ENCODE assay signal across 8 mouse cellular contexts in genomic region chr9:22051161-22051957, GRCm38 (mm10). TPM values are rescaled to one million over a fixed set of nuclear protein-coding genes. Genes with fewer than 3 reads are reported as not detected.
DNase-seq lines count a peak whose midpoint lies in the region; ATAC-seq and TF ChIP-seq lines count a peak whose summit lies in the region.

No protein-coding gene starts in this region.

- peaks cover 55% of the 10 kb centered on the region for H3K27me3 ChIP-seq in lung, embryonic 16.5 days (ENCODE audit: control insufficient read depth, insufficient read depth, low read depth, low read length)
- H3K27me3 ChIP-seq in forebrain, postnatal 0 days (ENCODE audit: insufficient read depth, low read length) = no peaks in the 10 kb centered on the region
- peaks cover 44% of the 10 kb centered on the region for H3K27me3 ChIP-seq in midbrain, embryonic 12.5 days

- H3K4me3 ChIP-seq in lung, embryonic 16.5 days (ENCODE audit: low read length) = peak overlapping the region; percentile 37
- H3K4me3 ChIP-seq in forebrain, postnatal 0 days (ENCODE audit: low read depth, low read length) = peak overlapping the region; percentile 92
- H3K4me3 ChIP-seq in midbrain, embryonic 12.5 days = peak overlapping the region; percentile 95

- H3K9me3 ChIP-seq in lung, embryonic 16.5 days (ENCODE audit: control insufficient read depth, low read length) = no peaks in the 10 kb centered on the region
- H3K9me3 ChIP-seq in forebrain, postnatal 0 days (ENCODE audit: low read length) = no peaks in the 10 kb centered on the region
- no peaks in the 10 kb centered on the region for H3K9me3 ChIP-seq in midbrain, embryonic 12.5 days

- peak overlapping the region; percentile 53 for H3K4me2 ChIP-seq in lung, embryonic 16.5 days (ENCODE audit: low read depth, low read length)
- H3K4me2 ChIP-seq in forebrain, postnatal 0 days (ENCODE audit: low read depth) = peak overlapping the region; percentile 79
- peak overlapping the region; percentile 73 for H3K4me2 ChIP-seq in midbrain, embryonic 12.5 days (replicated peaks)

- H3K36me3 ChIP-seq in lung, embryonic 16.5 days (ENCODE audit: control insufficient read depth, insufficient read depth, low read length) = no peaks in the 10 kb centered on the region
- H3K36me3 ChIP-seq in forebrain, postnatal 0 days (ENCODE audit: insufficient read depth) = 0 out of 2 replicates have a peak, but pooled peaks cover 4% of the 10 kb centered on the region
- H3K36me3 ChIP-seq in midbrain, embryonic 12.5 days = 0 out of 2 replicates have a peak, but pooled peaks cover 3% of the 10 kb centered on the region

- 3% methylated on average over 40 of the region's 67 CpGs for whole genome bisulfite sequencing in lung, embryonic 16.5 days
- under 1% methylated on average over 66 of the region's 67 CpGs for WGBS in forebrain, postnatal 0 days
- WGBS in midbrain, embryonic 12.5 days = 1% methylated on average over 54 of the region's 67 CpGs

- H3K4me1 ChIP-seq in lung, embryonic 16.5 days (replicated peaks; ENCODE audit: control insufficient read depth, insufficient read depth, low read length) = peaks cover 18% of the 10 kb centered on the region; the same call in 1 of the 2 replicates
- H3K4me1 ChIP-seq in forebrain, postnatal 0 days (ENCODE audit: insufficient read depth) = peaks cover 19% of the 10 kb centered on the region
- H3K4me1 ChIP-seq in midbrain, embryonic 12.5 days = peaks cover 52% of the 10 kb centered on the region

- no peak overlapping the region for H3K9ac ChIP-seq in lung, embryonic 16.5 days (ENCODE audit: low read length)
- peak overlapping the region; percentile 95 for H3K9ac ChIP-seq in forebrain, postnatal 0 days
- H3K9ac ChIP-seq in midbrain, embryonic 12.5 days (replicated peaks) = peak overlapping the region; percentile 96

- no peak overlapping the region for H3K27ac ChIP-seq in lung, embryonic 16.5 days (ENCODE audit: low read length)
- H3K27ac ChIP-seq in forebrain, postnatal 0 days (ENCODE audit: low read depth, low read length) = peak overlapping the region; percentile 95
- H3K27ac ChIP-seq in midbrain, embryonic 12.5 days (replicated peaks) = peak overlapping the region; percentile 93

- peak; percentile 66 for DNase-seq in cerebellum, adult 11 months
- no peak for DNase-seq in lung, postnatal 10 days
- peak; percentile 66 for DNase-seq in forebrain, postnatal 0 days
- DNase-seq in urinary bladder, postnatal 14 days (ENCODE audit: low spot score) = no peak
- no peak for DNase-seq in ovary, postnatal 14 days (ENCODE audit: low spot score)

- no peak for ATAC-seq in cerebellum, adult (ENCODE audit: insufficient number of reproducible peaks, low FRiP score, low TSS enrichment)
- ATAC-seq in lung, embryonic 16.5 days (ENCODE audit: low read depth) = no peak
- peak; percentile 45 for ATAC-seq in forebrain, postnatal 0 days
- ATAC-seq in midbrain, embryonic 12.5 days (ENCODE audit: low FRiP score, low read depth) = peak; percentile 32

- no peak for TF ChIP-seq CTCF in forebrain, postnatal 0 days (IDR thresholded peaks at IDR 0.05; ENCODE audit: low read depth)

RNA-seq across cellular contexts. Expression of gene Elavl3, which starts 0.5 kb away (rescaled TPM):
- polyA plus RNA-seq in lung, embryonic 16.5 days (2015; fragmentation: Nextera tagmentation; extraction: Ambion mirVana) = 0.18 and 0.35 TPM in 2 replicates
- 159 and 191 TPM in 2 replicates for total RNA-seq in forebrain, postnatal 0 days (2014; rRNA removed)
- 51.3 and 74.7 TPM in 2 replicates for polyA plus RNA-seq in forebrain, postnatal 0 days (2015; fragmentation: Nextera tagmentation; extraction: Ambion mirVana)
- 60.4 and 61.9 TPM in 2 replicates for polyA plus RNA-seq in midbrain, embryonic 12.5 days (2016; fragmentation: Nextera tagmentation; extraction: Ambion mirVana)

RNA-seq across cellular contexts. Expression of gene Gm49318, which starts 19.7 kb away (rescaled TPM):
- polyA plus RNA-seq in lung, embryonic 16.5 days (2015; fragmentation: Nextera tagmentation; extraction: Ambion mirVana) = not detected in 2 replicates
- total RNA-seq in forebrain, postnatal 0 days (2014; rRNA removed) = not detected in 2 replicates
- polyA plus RNA-seq in forebrain, postnatal 0 days (2015; fragmentation: Nextera tagmentation; extraction: Ambion mirVana) = not detected in 2 replicates
- polyA plus RNA-seq in midbrain, embryonic 12.5 days (2016; fragmentation: Nextera tagmentation; extraction: Ambion mirVana) = not detected in 2 replicates

RNA-seq across cellular contexts. Expression of gene Zfp653, which starts 19.8 kb away (rescaled TPM):
- polyA plus RNA-seq in lung, embryonic 16.5 days (2015; fragmentation: Nextera tagmentation; extraction: Ambion mirVana) = 12.8 and 15.0 TPM in 2 replicates
- total RNA-seq in forebrain, postnatal 0 days (2014; rRNA removed) = 31.0 and 32.3 TPM in 2 replicates
- polyA plus RNA-seq in forebrain, postnatal 0 days (2015; fragmentation: Nextera tagmentation; extraction: Ambion mirVana) = 13.3 and 16.3 TPM in 2 replicates
- 19.0 and 21.2 TPM in 2 replicates for polyA plus RNA-seq in midbrain, embryonic 12.5 days (2016; fragmentation: Nextera tagmentation; extraction: Ambion mirVana)

RNA-seq across cellular contexts. Expression of gene Ecsit, which starts 33.9 kb away (rescaled TPM):
- polyA plus RNA-seq in lung, embryonic 16.5 days (2015; fragmentation: Nextera tagmentation; extraction: Ambion mirVana) = 28.9 and 31.9 TPM in 2 replicates
- total RNA-seq in forebrain, postnatal 0 days (2014; rRNA removed) = 55.2 and 59.2 TPM in 2 replicates
- 64.1 and 64.7 TPM in 2 replicates for polyA plus RNA-seq in forebrain, postnatal 0 days (2015; fragmentation: Nextera tagmentation; extraction: Ambion mirVana)
- 35.6 and 40.7 TPM in 2 replicates for polyA plus RNA-seq in midbrain, embryonic 12.5 days (2016; fragmentation: Nextera tagmentation; extraction: Ambion mirVana)

RNA-seq across cellular contexts. Expression of gene Cnn1, which starts 47.7 kb away (rescaled TPM):
- 44.6 and 49.5 TPM in 2 replicates for polyA plus RNA-seq in lung, embryonic 16.5 days (2015; fragmentation: Nextera tagmentation; extraction: Ambion mirVana)
- 0.24 TPM in 1 of 2 replicates, not detected in the other for total RNA-seq in forebrain, postnatal 0 days (2014; rRNA removed)
- 0.24 and 0.86 TPM in 2 replicates for polyA plus RNA-seq in forebrain, postnatal 0 days (2015; fragmentation: Nextera tagmentation; extraction: Ambion mirVana)
- polyA plus RNA-seq in midbrain, embryonic 12.5 days (2016; fragmentation: Nextera tagmentation; extraction: Ambion mirVana) = 6.7 TPM in 2 replicates

Comparison
In these comparisons a context has a peak if more than half of its experiments do, and no peak if none do; other contexts are left out.
1. DNase-seq: peak in cerebellum, adult 11 months (single experiment) and forebrain, postnatal 0 days (single experiment); none in lung, postnatal 10 days (single experiment), urinary bladder, postnatal 14 days (single experiment) and ovary, postnatal 14 days (single experiment).
2. ATAC-seq: peak in forebrain, postnatal 0 days (single experiment) and midbrain, embryonic 12.5 days (single experiment); none in cerebellum, adult (single experiment) and lung, embryonic 16.5 days (single experiment).
3. H3K4me3 ChIP-seq: peak in every context shown above with its lines; median percentile 95 in midbrain, embryonic 12.5 days; 92 in forebrain, postnatal 0 days; 37 in lung, embryonic 16.5 days.
4. RNA of gene Elavl3, which starts 0.5 kb away (polyA plus RNA-seq): 51.3 to 74.7 TPM in forebrain, postnatal 0 days and 60.4 to 61.9 TPM in midbrain, embryonic 12.5 days; 0.18 to 0.35 TPM in lung, embryonic 16.5 days; every median in the first group is over 10 times any median in the second.
5. Peak in every context shown above with its lines, with median percentiles within 50 percentile points of each other: H3K4me2 ChIP-seq.